Mouse (Mus musculus): ENCODE measurements at regions not wholly inside any gene's neighbourhood (a gene's known extent, or its start where the extent isn't known, plus 50 kb on each side); places are given as distances from the start of the nearest gene placed in this dataset.

DNA sequence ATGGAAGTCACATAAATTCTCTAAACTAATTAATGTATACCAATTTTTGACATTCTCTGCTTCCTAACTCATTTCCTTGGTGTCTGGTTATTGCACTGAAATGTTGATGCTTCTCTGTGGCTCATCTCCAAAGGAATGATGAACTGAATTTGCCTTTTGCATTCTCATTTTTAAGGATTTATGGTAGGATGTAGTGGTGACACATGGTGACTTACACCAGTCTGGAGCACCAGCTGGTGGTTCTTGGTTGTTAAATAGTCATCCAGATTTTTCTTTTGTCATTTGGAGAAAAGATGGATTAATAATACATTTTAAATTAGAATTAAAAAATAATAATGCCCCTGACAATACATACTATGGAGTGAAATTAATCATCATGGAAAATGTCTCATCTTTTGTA lies 1097.2 kb upstream of the Epha7 start:
- ATAC-seq (ENCODE audit: low FRiP score) (no peak), DNase-seq (ENCODE audit: low spot score) (no peak)
- Histone ChIP-seq H3K9me3 (ENCODE audit: control insufficient read depth, low read length) (no peaks in the 10 kb centered on the region), H3K9ac (ENCODE audit: low read depth, low read length) (no peak overlapping the region), H3K4me2 (replicated peaks; ENCODE audit: low read depth, low read length) (no peak overlapping the region), H3K4me1 (replicated peaks; ENCODE audit: control insufficient read depth, insufficient read depth, low read length) (no peaks in the 10 kb centered on the region), H3K36me3 (ENCODE audit: control insufficient read depth, insufficient read depth, low read length) (no peaks in the 10 kb centered on the region), H3K4me3 (ENCODE audit: low read depth, low read length) (no peak overlapping the region), H3K27me3 (ENCODE audit: control insufficient read depth, insufficient read depth, low read length) (no peaks in the 10 kb centered on the region), H3K27ac (ENCODE audit: low read depth, low read length) (no peak overlapping the region)

DNA sequence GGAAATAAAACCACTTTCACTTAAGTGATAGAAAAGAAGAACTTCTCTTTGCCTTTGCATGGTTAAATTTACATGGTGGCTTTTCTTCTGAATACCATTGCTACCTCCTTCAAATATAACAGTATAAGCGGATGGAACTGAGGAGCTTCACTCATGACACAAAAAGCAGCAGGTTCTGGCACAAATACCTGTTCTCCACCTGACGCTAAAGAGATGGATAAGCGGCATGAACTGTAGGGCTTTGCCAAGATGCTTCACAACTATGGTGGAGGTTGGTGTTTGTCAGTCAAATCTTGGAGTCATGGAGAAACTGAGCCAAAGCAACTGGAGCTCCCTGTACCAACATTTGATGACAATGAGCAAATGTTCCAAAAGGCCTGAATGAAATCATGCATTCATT lies 1085.2 kb upstream of the Epha7 start:
- Histone ChIP-seq H3K27me3 (ENCODE audit: control insufficient read depth, insufficient read depth, low read length) (no peaks in the 10 kb centered on the region), H3K9ac (ENCODE audit: low read depth, low read length) (no peak overlapping the region), H3K4me1 (replicated peaks; ENCODE audit: control insufficient read depth, insufficient read depth, low read length) (no peaks in the 10 kb centered on the region), H3K9me3 (ENCODE audit: control insufficient read depth, low read length) (no peaks in the 10 kb centered on the region), H3K27ac (ENCODE audit: low read depth, low read length) (no peak overlapping the region), H3K36me3 (ENCODE audit: control insufficient read depth, insufficient read depth, low read length) (no peaks in the 10 kb centered on the region), H3K4me3 (ENCODE audit: low read depth, low read length) (no peak overlapping the region), H3K4me2 (replicated peaks; ENCODE audit: low read depth, low read length) (no peak overlapping the region)
- 94% methylated on average over 3 of the region's 3 CpGs for WGBS
- ATAC-seq (ENCODE audit: low FRiP score) (no peak), DNase-seq (ENCODE audit: low spot score) (no peak)

GRCm38 (mm10) chr4:27734143-27734542 lies 1078.8 kb upstream of the Epha7 start:
- Histone ChIP-seq H3K4me2 (replicated peaks; ENCODE audit: low read depth, low read length) (no peak overlapping the region), H3K36me3 (ENCODE audit: control insufficient read depth, insufficient read depth, low read length) (no peaks in the 10 kb centered on the region), H3K9me3 (ENCODE audit: control insufficient read depth, low read length) (no peaks in the 10 kb centered on the region), H3K4me3 (ENCODE audit: low read depth, low read length) (no peak overlapping the region), H3K27ac (ENCODE audit: low read depth, low read length) (no peak overlapping the region), H3K4me1 (replicated peaks; ENCODE audit: control insufficient read depth, insufficient read depth, low read length) (no peaks in the 10 kb centered on the region), H3K9ac (ENCODE audit: low read depth, low read length) (no peak overlapping the region), H3K27me3 (ENCODE audit: control insufficient read depth, insufficient read depth, low read length) (no peaks in the 10 kb centered on the region)
- DNase-seq (ENCODE audit: low spot score) (no peak), ATAC-seq (ENCODE audit: low FRiP score) (no peak)

- no peak overlapping the region for H3K27ac ChIP-seq (ENCODE audit: low read depth, low read length)
- 79% methylated on average over 2 of the region's 2 CpGs for WGBS
- no peak for ATAC-seq (ENCODE audit: low FRiP score)
- no peak for DNase-seq (ENCODE audit: low spot score)
- no peaks in the 10 kb centered on the region for H3K36me3 ChIP-seq (ENCODE audit: control insufficient read depth, insufficient read depth, low read length)
- H3K4me3 ChIP-seq (ENCODE audit: low read depth, low read length), result no peak overlapping the region
- H3K27me3 ChIP-seq (ENCODE audit: control insufficient read depth, insufficient read depth, low read length), result peaks cover 7% of the 10 kb centered on the region
- no peak overlapping the region for H3K9ac ChIP-seq (ENCODE audit: low read depth, low read length)
- H3K4me2 ChIP-seq (replicated peaks; ENCODE audit: low read depth, low read length), result no peak overlapping the region
- H3K4me1 ChIP-seq (replicated peaks; ENCODE audit: control insufficient read depth, insufficient read depth, low read length), result no peaks in the 10 kb centered on the region
- no peaks in the 10 kb centered on the region for H3K9me3 ChIP-seq (ENCODE audit: control insufficient read depth, low read length)
Observed at GRCm38 (mm10) chr4:27781874-27782273, 1031.1 kb upstream of the Epha7 start.

DNA sequence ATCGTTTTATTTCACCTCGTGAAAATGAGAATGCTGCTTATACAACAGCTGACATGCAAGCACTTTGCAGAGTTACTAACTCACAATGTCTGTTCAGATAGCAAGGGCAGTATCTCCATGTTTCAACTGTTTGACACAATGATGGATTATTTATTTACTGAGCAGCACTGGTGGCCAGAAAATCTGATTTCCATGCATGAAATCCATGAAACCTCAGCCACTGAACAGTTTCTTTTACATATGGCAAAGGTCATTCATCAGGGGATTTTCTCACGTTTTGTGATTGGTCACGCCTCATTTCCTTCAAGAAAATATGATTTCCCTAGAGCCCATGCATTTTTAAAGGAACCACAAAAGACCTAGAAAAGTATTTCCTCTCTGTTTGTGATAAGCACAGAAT lies 1025.9 kb upstream of the Epha7 start:
- H3K4me1 ChIP-seq (replicated peaks; ENCODE audit: control insufficient read depth, insufficient read depth, low read length), result no peaks in the 10 kb centered on the region
- no peaks in the 10 kb centered on the region for H3K9me3 ChIP-seq (ENCODE audit: control insufficient read depth, low read length)
- H3K27me3 ChIP-seq (ENCODE audit: control insufficient read depth, insufficient read depth, low read length), result peaks cover 12% of the 10 kb centered on the region
- ATAC-seq (ENCODE audit: low FRiP score), result peak; percentile 92
- H3K4me2 ChIP-seq (replicated peaks; ENCODE audit: low read depth, low read length), result no peak overlapping the region
- H3K36me3 ChIP-seq (ENCODE audit: control insufficient read depth, insufficient read depth, low read length), result no peaks in the 10 kb centered on the region
- DNase-seq (ENCODE audit: low spot score), result peak; percentile 82
- 20% methylated on average over 4 of the region's 4 CpGs for WGBS
- H3K27ac ChIP-seq (ENCODE audit: low read depth, low read length), result no peak overlapping the region
- no peak overlapping the region for H3K9ac ChIP-seq (ENCODE audit: low read depth, low read length)
- no peak overlapping the region for H3K4me3 ChIP-seq (ENCODE audit: low read depth, low read length)

All from hindbrain, embryonic 11.5 days (tissue).